In the genomic region with DNA sequence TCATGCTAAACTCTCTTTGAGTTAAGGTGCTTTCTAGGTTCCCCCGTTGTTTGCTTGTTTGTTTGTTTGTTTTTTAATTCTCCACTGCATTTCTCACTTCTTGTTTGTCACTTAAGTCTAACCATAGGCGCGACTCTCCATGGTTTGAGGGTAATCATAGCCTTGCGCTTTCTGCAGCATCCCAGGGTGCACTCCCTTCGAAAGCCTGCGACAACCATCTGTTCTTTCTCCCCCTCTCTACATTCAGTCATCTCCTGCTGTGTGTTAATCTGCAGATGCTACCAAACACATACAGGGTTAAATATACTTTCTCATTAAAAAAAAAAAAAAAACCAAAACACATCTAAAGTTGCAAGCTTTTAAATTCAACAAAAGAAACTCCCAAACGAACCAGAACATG, we compare ENCODE assay signal across 16 mouse cellular contexts.
"Had no signal": no experiment of that assay in that cellular context is flagged by ENCODE, and none has a peak within 500 bp of the region (broad histone marks: within the 10 kb centered on the region; RNA-seq: fewer than 3 reads in every experiment).

No protein-coding gene starts in this region.

- H3K9me3 ChIP-seq: neural tube, embryonic 13.5 days; neural tube, embryonic 15.5 days; stomach, embryonic 15.5 days had no signal

- H3K36me3 ChIP-seq: neural tube, embryonic 13.5 days; neural tube, embryonic 15.5 days; stomach, embryonic 15.5 days had no signal

- DNase-seq: retina, postnatal 1 day; right cerebral cortex, adult 18-20 months; right cerebral cortex, postnatal 14 days; right cerebral cortex, postnatal 25 days; right cerebral cortex, postnatal 4 days; spleen, adult 18-20 months; thymus, adult 18-20 months; thymus, adult 2 months; thymus, postnatal 14 days; thymus, postnatal 25 days; thymus, postnatal 36 days; thymus, postnatal 4 days had no signal

- H3K27ac ChIP-seq: neural tube, embryonic 13.5 days; neural tube, embryonic 15.5 days; stomach, embryonic 15.5 days; stomach, postnatal 0 days had no signal

- H3K4me3 ChIP-seq: neural tube, embryonic 13.5 days; neural tube, embryonic 15.5 days; stomach, embryonic 15.5 days had no signal

- H3K9ac ChIP-seq: neural tube, embryonic 13.5 days; neural tube, embryonic 15.5 days; stomach, embryonic 15.5 days had no signal

- H3K4me1 ChIP-seq: neural tube, embryonic 13.5 days; neural tube, embryonic 15.5 days; stomach, embryonic 15.5 days had no signal

- H3K4me2 ChIP-seq: neural tube, embryonic 13.5 days; neural tube, embryonic 15.5 days; stomach, embryonic 15.5 days had no signal

- H3K27me3 ChIP-seq: neural tube, embryonic 13.5 days; neural tube, embryonic 15.5 days; stomach, embryonic 15.5 days had no signal
